ENCODE assay signal across 26 mouse cellular contexts in genomic region chr2:120713441-120713840, GRCm38 (mm10).
DNase-seq lines count a peak whose midpoint lies in the region; ATAC-seq lines count a peak whose summit lies in the region.
"Had no signal": no experiment of that assay in that cellular context is flagged by ENCODE, and none has a peak within 500 bp of the region (broad histone marks: within the 10 kb centered on the region; RNA-seq: fewer than 3 reads in every experiment).

No protein-coding gene starts in this region.

- peak; percentile 19 for DNase-seq in adrenal gland, postnatal 10 days
- no peak for DNase-seq in adrenal gland, adult 18-20 months (ENCODE audit: low spot score in 2 of 2)
- DNase-seq in midbrain, embryonic 11.5 days (ENCODE audit: low spot score, missing footprints): peak; percentile 69
- peak; percentile 69 for DNase-seq in adipocyte (ENCODE audit: low spot score)
- DNase-seq: adrenal gland, postnatal 25 days; B cell, adult 2 months; cerebellum, adult 11 months; cerebellum, adult 18-20 months; cerebellum, adult 8-10 months; cerebellum, adult 9-11 months; cerebellum, postnatal 14 days; cerebellum, postnatal 36 days; embryo, embryonic 11 days had no signal

- peaks cover 14% of the 10 kb centered on the region for H3K36me3 ChIP-seq in midbrain, embryonic 11.5 days (ENCODE audit: control insufficient read depth, insufficient read depth, low read length)
- H3K36me3 ChIP-seq in midbrain, embryonic 15.5 days (replicated peaks): peaks cover 12% of the 10 kb centered on the region; the same call in 1 of the 2 replicates

- no peaks in the 10 kb centered on the region for H3K27me3 ChIP-seq in midbrain, embryonic 11.5 days (ENCODE audit: control insufficient read depth, insufficient read depth, low read length)
- no peaks in the 10 kb centered on the region for H3K27me3 ChIP-seq in midbrain, embryonic 15.5 days (replicated peaks)
- H3K27me3 ChIP-seq: CH12.LX; embryonic facial prominence, embryonic 13.5 days; embryonic facial prominence, embryonic 15.5 days; forebrain, embryonic 12.5 days; Patski had no signal

- ATAC-seq in midbrain, embryonic 11.5 days (ENCODE audit: low FRiP score): no peak
- no peak for ATAC-seq in midbrain, embryonic 15.5 days (replicated peaks)
- ATAC-seq: activated CD4-positive, CD25-positive, alpha-beta regulatory T cell, adult 4 months; CD4-positive, CD25-positive, alpha-beta regulatory T cell, adult 4 months; forebrain, embryonic 14.5 days; forebrain, embryonic 16.5 days; Patski had no signal

- H3K27ac ChIP-seq in midbrain, embryonic 11.5 days (ENCODE audit: low read depth, low read length): no peak overlapping the region
- H3K27ac ChIP-seq in midbrain, embryonic 15.5 days: no peak overlapping the region
- H3K27ac ChIP-seq: embryonic facial prominence, embryonic 13.5 days; embryonic facial prominence, embryonic 15.5 days; forebrain, embryonic 10.5 days; forebrain, embryonic 12.5 days had no signal

- 94% methylated on average over 3 of the region's 3 CpGs for WGBS in midbrain, embryonic 11.5 days
- WGBS in midbrain, embryonic 15.5 days: 96% methylated on average over 3 of the region's 3 CpGs

- H3K4me3 ChIP-seq in midbrain, embryonic 11.5 days (ENCODE audit: low read depth, low read length): no peak overlapping the region
- no peak overlapping the region for H3K4me3 ChIP-seq in midbrain, embryonic 15.5 days
- H3K4me3 ChIP-seq: embryonic facial prominence, embryonic 13.5 days; embryonic facial prominence, embryonic 15.5 days; erythroblast, embryonic 14.5 days; forebrain, embryonic 10.5 days; forebrain, embryonic 12.5 days had no signal

- no peaks in the 10 kb centered on the region for H3K9me3 ChIP-seq in midbrain, embryonic 11.5 days (ENCODE audit: control insufficient read depth, low read length)
- H3K9me3 ChIP-seq in midbrain, embryonic 15.5 days: no peaks in the 10 kb centered on the region
- H3K9me3 ChIP-seq: embryonic facial prominence, embryonic 13.5 days; embryonic facial prominence, embryonic 15.5 days; forebrain, embryonic 10.5 days; forebrain, embryonic 12.5 days; G1E had no signal

- H3K9ac ChIP-seq in midbrain, embryonic 11.5 days (ENCODE audit: low read length): no peak overlapping the region
- H3K9ac ChIP-seq in midbrain, embryonic 15.5 days: no peak overlapping the region
- H3K9ac ChIP-seq: embryonic facial prominence, embryonic 13.5 days; embryonic facial prominence, embryonic 15.5 days; forebrain, embryonic 12.5 days had no signal

- H3K4me2 ChIP-seq in midbrain, embryonic 11.5 days: no peak overlapping the region
- no peak overlapping the region for H3K4me2 ChIP-seq in midbrain, embryonic 15.5 days
- H3K4me2 ChIP-seq: embryonic facial prominence, embryonic 13.5 days; embryonic facial prominence, embryonic 15.5 days; forebrain, embryonic 12.5 days had no signal

- H3K4me1 ChIP-seq in midbrain, embryonic 11.5 days (ENCODE audit: control insufficient read depth, insufficient read depth, low read length): no peaks in the 10 kb centered on the region
- H3K4me1 ChIP-seq in midbrain, embryonic 15.5 days: no peaks in the 10 kb centered on the region
- H3K4me1 ChIP-seq: embryonic facial prominence, embryonic 13.5 days; embryonic facial prominence, embryonic 15.5 days; forebrain, embryonic 10.5 days; forebrain, embryonic 12.5 days had no signal

Comparison
In these comparisons a context has a peak if more than half of its experiments do, and no peak if none do; other contexts are left out.
1. DNase-seq: peak in adrenal gland, postnatal 10 days (single experiment), midbrain, embryonic 11.5 days (single experiment) and adipocyte (single experiment); none in adrenal gland, adult 18-20 months (0 of 2).